Mouse (Mus musculus) liver, embryonic 16.5 days (tissue): ENCODE data around the gene Maml2. TPM values are rescaled to one million over a fixed set of nuclear protein-coding genes. Genes with fewer than 3 reads are reported as not detected.

Source experiments
- ATAC-seq: fragments of 200-750 bp; cut with Nextera tagmentation; 2 replicates; pipeline ENCODE4 v1.8.0; 2017; ENCODE audit warnings: low read depth, mild to moderate bottlenecking, moderate number of reproducible peaks, moderate library complexity
- H3K27ac ChIP-seq: fragments of 300-500 bp; sonication (generic); 2 replicates; pipeline ENCODE4 v1.5.1; 2014; ENCODE audit warnings: mild to moderate bottlenecking, low read length
- H3K27me3 ChIP-seq: fragments of 300-500 bp; sonication (generic); 2 replicates; pipeline ENCODE4 v1.6.1; 2014; ENCODE audit warnings: low read depth, low read length, mixed read lengths; ENCODE audit not compliant: control insufficient read depth, insufficient read depth
- H3K36me3 ChIP-seq: fragments of 300-500 bp; sonication (generic); 2 replicates; pipeline ENCODE4 v1.6.1; 2014; ENCODE audit warnings: mild to moderate bottlenecking; ENCODE audit not compliant: control insufficient read depth, insufficient read depth
- H3K4me1 ChIP-seq: fragments of 300-500 bp; sonication (generic); 2 replicates; pipeline ENCODE4 v1.6.1; 2014; ENCODE audit warnings: low read depth, low read length, mixed read lengths; ENCODE audit not compliant: control insufficient read depth
- H3K4me2 ChIP-seq: fragments of 300-500 bp; sonication (generic); 2 replicates; pipeline ENCODE4 v1.6.1; 2014; ENCODE audit warnings: low read depth, low read length, mixed read lengths
- H3K4me3 ChIP-seq: fragments of 300-500 bp; sonication (generic); 2 replicates; pipeline ENCODE4 v1.5.1; 2014; ENCODE audit warnings: low read depth, mild to moderate bottlenecking, low read length
- H3K9ac ChIP-seq: fragments of 300-500 bp; sonication (generic); 2 replicates; pipeline ENCODE4 v1.6.1; 2014; ENCODE audit warnings: low read depth, low read length
- H3K9me3 ChIP-seq: fragments of 300-500 bp; sonication (generic); replicated peaks from 2 replicates; pipeline ENCODE4 v1.6.1; 2016; ENCODE audit warnings: low read length; ENCODE audit not compliant: control insufficient read depth
- WGBS: fragments of 180-500 bp; shearing (Covaris S2); extraction: QIAGEN DNeasy Blood & Tissue Kit; methylation state at CpG from one replicate; pipeline ENCODE4 v1.1.7; 2014; ENCODE audit not compliant: insufficient replicate concordance; 5-methylcytosine and 5-hydroxymethylcytosine counted together
- polyA plus RNA-seq: library from polyadenylated mRNA; unstranded; fragments of >200 nt; fragmentation: Nextera tagmentation; extraction: Ambion mirVana; gene quantifications from 2 replicates; pipeline ENCODE4 v1.2.1, GENCODE M21; 2015

The Maml2 gene
- polyA plus RNA-seq, 1 experiment from 2014 or later: 0.96 TPM

DNA sequence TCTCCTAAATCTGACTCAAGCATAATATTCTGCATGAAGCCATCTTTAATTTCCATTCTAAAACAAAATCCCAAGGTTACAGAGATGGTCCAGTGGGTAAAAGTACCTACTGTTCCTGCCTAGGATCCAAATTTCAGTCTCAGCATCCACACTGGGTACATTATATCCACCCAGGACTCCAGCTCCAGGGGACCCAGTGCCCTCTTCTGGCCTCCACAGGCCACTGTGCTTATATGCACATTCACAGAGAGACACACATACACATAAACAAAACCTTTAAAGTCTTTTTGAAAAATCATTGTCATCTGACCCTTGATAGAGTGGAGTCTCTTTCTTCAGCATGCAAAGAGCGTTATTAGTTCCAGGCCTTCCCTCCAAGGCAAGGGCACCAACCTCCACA lies 291.0 kb downstream of the Maml2 start:
- H3K9me3 ChIP-seq: no peaks in the 10 kb centered on the region
- H3K4me3 ChIP-seq: no peak overlapping the region
- WGBS: 83% methylated on average over 1 of the region's 1 CpGs
- H3K27ac ChIP-seq: no peak overlapping the region
- H3K4me2 ChIP-seq: no peak overlapping the region
- H3K27me3 ChIP-seq: no peaks in the 10 kb centered on the region
- H3K36me3 ChIP-seq: no peaks in the 10 kb centered on the region
- no peak for ATAC-seq
- no peaks in the 10 kb centered on the region for H3K4me1 ChIP-seq
- no peak overlapping the region for H3K9ac ChIP-seq

DNA sequence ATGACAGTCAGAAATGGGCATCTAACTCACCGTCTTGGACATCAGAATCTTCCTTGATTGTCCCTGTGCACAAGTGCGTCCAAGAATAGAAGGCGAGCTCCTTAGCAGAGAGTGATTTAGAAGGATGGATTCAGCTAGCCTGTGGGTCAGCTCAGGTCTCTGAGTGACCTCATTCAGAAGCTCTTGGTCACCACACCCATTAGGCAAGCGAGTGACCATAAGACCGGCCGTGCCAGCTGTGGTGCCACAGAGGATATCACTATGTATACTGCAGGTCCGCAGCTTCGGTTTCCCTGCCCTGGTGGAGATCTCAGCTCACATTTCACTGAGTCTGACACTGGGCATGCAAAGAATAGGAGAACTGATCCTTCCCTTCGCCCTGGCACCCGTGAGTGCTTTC lies 294.9 kb downstream of the Maml2 start:
- 70% methylated on average over 10 of the region's 10 CpGs for WGBS
- no peak overlapping the region for H3K4me2 ChIP-seq
- no peak for ATAC-seq
- H3K27me3 ChIP-seq: no peaks in the 10 kb centered on the region
- H3K4me1 ChIP-seq: no peaks in the 10 kb centered on the region
- H3K9me3 ChIP-seq: no peaks in the 10 kb centered on the region
- H3K9ac ChIP-seq: no peak overlapping the region
- no peak overlapping the region for H3K27ac ChIP-seq
- no peak overlapping the region for H3K4me3 ChIP-seq
- no peaks in the 10 kb centered on the region for H3K36me3 ChIP-seq

DNA sequence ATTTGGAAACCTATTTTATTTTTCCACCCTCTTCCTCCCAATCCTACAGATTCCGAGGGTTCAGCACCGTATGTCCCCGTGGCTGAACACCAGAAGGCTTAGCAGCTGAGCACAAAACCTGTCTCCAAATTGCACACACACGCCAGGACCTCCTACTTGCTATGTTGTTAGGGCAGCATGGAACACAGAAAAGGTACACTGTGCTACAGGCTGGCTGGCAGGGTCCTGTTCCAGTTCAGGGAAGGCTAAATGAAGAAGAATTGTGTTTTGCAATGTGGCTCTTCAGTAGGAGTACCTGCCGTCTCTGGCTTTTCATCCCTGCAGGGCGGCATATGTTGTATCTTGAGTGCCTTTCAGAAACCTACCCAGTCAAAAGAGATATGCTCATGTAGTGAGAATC lies 300.0 kb downstream of the Maml2 start:
- Histone ChIP-seq H3K27me3 (no peaks in the 10 kb centered on the region), H3K9ac (no peak overlapping the region), H3K4me1 (no peaks in the 10 kb centered on the region), H3K27ac (no peak overlapping the region), H3K4me3 (no peak overlapping the region), H3K4me2 (no peak overlapping the region), H3K9me3 (no peaks in the 10 kb centered on the region), H3K36me3 (no peaks in the 10 kb centered on the region)
- no peak for ATAC-seq
- WGBS: 65% methylated on average over 6 of the region's 6 CpGs

DNA sequence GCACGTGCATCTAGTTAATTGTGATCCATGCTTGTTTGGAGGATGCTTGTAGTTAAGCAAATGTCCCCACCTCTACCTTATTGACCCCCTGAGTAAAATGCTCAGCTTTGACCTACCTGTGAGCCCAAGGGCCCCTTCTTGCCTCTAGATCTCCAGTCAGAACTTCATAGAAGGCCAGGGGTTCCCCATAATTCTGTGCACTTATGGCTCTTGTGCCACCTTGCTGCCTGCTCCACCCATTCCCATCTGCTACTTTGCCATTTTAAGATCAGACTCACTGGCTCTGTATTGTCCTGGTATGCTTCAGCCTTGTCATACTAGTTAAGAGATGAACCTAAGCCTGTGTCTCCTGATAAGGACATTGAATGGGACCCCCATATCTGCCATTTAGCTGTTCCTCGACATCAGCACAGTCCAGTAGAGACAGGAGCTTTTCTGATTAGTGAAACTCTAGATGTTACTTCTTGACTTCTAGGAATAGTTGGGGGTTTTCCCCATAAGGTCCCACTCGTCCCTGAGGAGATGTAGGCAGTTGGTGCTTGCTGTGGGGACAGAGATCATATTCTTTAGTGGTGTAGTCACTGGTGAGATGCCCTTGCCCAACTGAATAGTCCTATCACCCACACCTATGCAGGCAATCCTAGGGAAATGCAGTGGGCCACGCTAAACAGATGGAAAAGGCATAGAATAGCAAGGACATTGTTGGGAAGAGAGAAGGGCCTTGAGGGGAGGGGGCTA lies 301.0 kb downstream of the Maml2 start:
- Histone ChIP-seq H3K4me1 (no peaks in the 10 kb centered on the region), H3K9me3 (no peaks in the 10 kb centered on the region), H3K4me2 (no peak overlapping the region), H3K9ac (no peak overlapping the region), H3K36me3 (no peaks in the 10 kb centered on the region), H3K27ac (no peak overlapping the region), H3K4me3 (no peak overlapping the region), H3K27me3 (no peaks in the 10 kb centered on the region)
- 35% methylated on average over 4 of the region's 4 CpGs for WGBS
- ATAC-seq: no peak

DNA sequence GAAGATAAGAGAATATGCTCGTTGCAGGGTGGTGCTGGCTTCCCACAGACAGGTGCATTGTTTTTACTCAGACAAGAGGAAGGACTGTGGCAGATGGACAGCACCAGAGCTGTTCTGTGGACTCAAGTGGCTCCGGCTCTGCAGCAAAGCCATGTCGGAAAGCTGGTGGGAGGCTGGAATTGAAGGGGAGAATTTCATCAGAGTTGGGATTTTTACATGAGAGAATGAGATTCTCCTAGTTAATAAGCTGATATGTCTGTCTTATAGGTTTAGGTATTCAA lies 301.5 kb downstream of the Maml2 start:
- Histone ChIP-seq H3K9ac (no peak overlapping the region), H3K9me3 (no peaks in the 10 kb centered on the region), H3K27ac (no peak overlapping the region), H3K4me2 (no peak overlapping the region), H3K36me3 (no peaks in the 10 kb centered on the region), H3K4me1 (no peaks in the 10 kb centered on the region), H3K4me3 (no peak overlapping the region), H3K27me3 (no peaks in the 10 kb centered on the region)
- 54% methylated on average over 3 of the region's 3 CpGs for WGBS
- no peak for ATAC-seq

DNA sequence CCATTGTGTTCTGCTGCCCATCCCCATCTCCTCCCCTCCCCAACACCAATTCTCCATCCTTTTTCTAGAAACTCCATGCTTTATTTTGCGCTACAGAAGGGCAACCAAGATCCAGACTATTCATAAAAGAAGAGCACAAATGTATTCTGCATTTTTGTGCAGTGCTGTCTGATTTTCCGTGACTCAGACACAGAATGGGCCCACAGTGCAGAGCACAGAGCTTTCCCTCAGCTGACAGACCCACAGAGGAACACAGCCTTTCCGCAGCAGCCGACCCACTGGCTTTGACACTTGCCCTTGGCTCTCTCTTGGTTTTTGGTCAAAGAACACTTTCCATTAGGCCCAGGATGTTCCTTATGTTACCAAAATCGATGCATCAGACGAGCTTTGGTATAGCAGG lies 302.0 kb downstream of the Maml2 start:
- Histone ChIP-seq H3K9ac (no peak overlapping the region), H3K9me3 (no peaks in the 10 kb centered on the region), H3K4me2 (no peak overlapping the region), H3K4me1 (no peaks in the 10 kb centered on the region), H3K27ac (no peak overlapping the region), H3K36me3 (no peaks in the 10 kb centered on the region), H3K4me3 (no peak overlapping the region), H3K27me3 (no peaks in the 10 kb centered on the region)
- ATAC-seq: no peak
- WGBS: 65% methylated on average over 6 of the region's 6 CpGs

DNA sequence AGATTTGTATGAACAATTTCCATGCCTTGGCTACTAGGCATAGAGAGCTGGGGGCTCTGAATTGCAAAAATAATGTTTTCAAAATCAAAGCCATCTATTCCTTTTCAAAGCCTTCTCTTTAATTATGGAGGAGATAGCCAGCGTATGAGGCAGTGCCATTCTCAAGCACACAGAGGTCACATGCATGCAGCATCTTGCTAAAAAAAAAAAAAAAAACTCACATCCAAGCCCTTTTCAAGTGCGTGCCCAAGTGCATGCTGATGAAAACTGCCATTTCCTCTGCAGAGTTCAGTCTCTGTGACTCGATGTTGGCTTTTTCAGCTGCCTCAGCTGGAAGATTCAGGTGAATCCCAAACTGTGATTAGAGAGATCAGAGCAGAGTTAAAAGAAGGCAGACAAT lies 304.0 kb downstream of the Maml2 start:
- Histone ChIP-seq H3K4me3 (no peak overlapping the region), H3K36me3 (no peaks in the 10 kb centered on the region), H3K4me1 (no peaks in the 10 kb centered on the region), H3K27ac (no peak overlapping the region), H3K9ac (no peak overlapping the region), H3K27me3 (no peaks in the 10 kb centered on the region), H3K4me2 (no peak overlapping the region), H3K9me3 (no peaks in the 10 kb centered on the region)
- ATAC-seq: no peak
- WGBS: 66% methylated on average over 3 of the region's 3 CpGs

DNA sequence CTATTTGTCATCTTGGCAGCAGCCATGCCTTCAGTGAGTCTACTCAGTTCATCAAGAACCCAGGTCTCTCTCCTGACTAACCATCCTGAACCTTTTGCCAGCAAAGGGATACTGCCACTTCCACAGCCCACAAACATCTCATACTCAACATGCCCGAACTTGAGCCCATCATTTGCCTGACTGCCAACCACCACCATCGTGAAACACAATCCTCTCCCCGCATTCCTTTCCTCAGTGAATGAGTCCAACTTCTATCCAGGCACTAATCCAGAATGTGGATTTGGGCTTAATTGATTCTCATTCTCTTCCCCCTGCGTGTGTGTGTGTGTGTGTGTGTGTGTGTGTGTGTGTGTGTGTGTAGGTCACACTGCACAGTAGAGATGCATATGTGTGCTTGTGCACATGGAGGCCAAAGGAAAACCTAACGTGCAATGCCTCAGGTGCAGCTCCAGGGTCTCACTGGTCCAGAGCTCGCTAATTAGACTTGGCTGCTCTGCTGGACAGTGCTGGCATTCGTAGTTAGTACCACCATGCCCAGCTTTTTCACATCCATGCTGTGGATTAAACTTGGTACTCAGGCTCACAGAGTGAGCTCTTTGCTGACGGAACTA lies 305.9 kb downstream of the Maml2 start:
- WGBS: 62% methylated on average over 8 of the region's 8 CpGs
- no peak overlapping the region for H3K4me3 ChIP-seq
- no peak overlapping the region for H3K27ac ChIP-seq
- no peak overlapping the region for H3K9ac ChIP-seq
- H3K9me3 ChIP-seq: no peaks in the 10 kb centered on the region
- no peaks in the 10 kb centered on the region for H3K36me3 ChIP-seq
- no peak overlapping the region for H3K4me2 ChIP-seq
- no peaks in the 10 kb centered on the region for H3K4me1 ChIP-seq
- H3K27me3 ChIP-seq: no peaks in the 10 kb centered on the region
- ATAC-seq: no peak

DNA sequence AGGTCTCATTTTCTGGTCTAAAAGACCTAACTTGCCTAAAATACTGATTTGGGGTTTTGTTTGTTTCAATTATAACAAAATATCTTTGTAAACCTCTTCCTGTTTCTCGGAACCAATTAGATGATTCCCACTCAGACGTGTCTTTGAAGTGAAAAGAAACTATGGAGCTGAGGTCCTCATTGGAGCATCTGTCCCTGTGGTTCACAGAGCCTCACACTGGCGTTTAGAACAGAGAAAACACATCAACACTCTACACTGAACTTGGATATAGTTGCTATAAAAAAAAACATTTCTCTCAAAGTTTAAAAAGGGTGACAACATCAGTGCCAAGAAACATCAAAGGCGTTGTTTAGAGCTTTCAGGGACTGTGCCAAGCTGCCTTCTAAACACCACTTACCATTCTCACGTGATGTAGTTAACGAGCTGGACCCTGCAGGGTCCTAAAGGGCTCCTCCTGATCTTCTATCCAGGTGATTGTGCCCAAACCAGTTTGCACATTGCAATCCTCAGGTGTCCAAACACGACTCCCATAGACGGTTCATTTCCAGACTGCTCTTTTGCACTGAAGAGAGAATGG lies 309.9 kb downstream of the Maml2 start:
- no peaks in the 10 kb centered on the region for H3K4me1 ChIP-seq

More for the DNA sequence above, 309.9 kb downstream of the Maml2 start:
- H3K27ac ChIP-seq: no peak overlapping the region
- H3K36me3 ChIP-seq: no peaks in the 10 kb centered on the region
- H3K9me3 ChIP-seq: no peaks in the 10 kb centered on the region
- ATAC-seq: no peak
- H3K9ac ChIP-seq: no peak overlapping the region
- no peak overlapping the region for H3K4me3 ChIP-seq
- WGBS: 53% methylated on average over 8 of the region's 8 CpGs
- no peak overlapping the region for H3K4me2 ChIP-seq
- H3K27me3 ChIP-seq: no peaks in the 10 kb centered on the region
